Mouse (Mus musculus) telencephalon, adult 2 months (tissue): ENCODE results near the gene Cln3.
A peak's percentile ranks its signal among the peaks of the same experiment; 100 is the strongest.

Experiments
- DNase-seq: peaks from one replicate; pipeline ENCODE4 v3.0.0-alpha.2; 2011; ENCODE audit warnings: low read depth, low spot score

Cln3 gene

GRCm38 (mm10) chr7:126594862-126595561 lies 9.4 kb upstream of the Cln3 start, which contains the start of gene Il27:
Gene Il27 (minus strand): TSS chr7:126594941.
- DNase-seq, result no peak

GRCm38 (mm10) chr7:126587779-126588178 lies 2.2 kb upstream of the Cln3 start:
- DNase-seq, result no peak

- DNase-seq, result no peak
Observed at GRCm38 (mm10) chr7:126586839-126587238, 1.2 kb upstream of the Cln3 start.

GRCm38 (mm10) chr7:126584506-126584977 lies 1.1 kb downstream of the Cln3 start, which contains the start of gene Apobr:
Gene Apobr (plus strand): TSS chr7:126584942.
- no peak for DNase-seq

- no peak for DNase-seq
Observed at GRCm38 (mm10) chr7:126583761-126584160, 1.9 kb downstream of the Cln3 start.

GRCm38 (mm10) chr7:126583251-126583709 lies 2.3 kb downstream of the Cln3 start:
- DNase-seq, result peak; percentile 84

GRCm38 (mm10) chr7:126582759-126583158 lies 2.9 kb downstream of the Cln3 start:
- no peak for DNase-seq

- DNase-seq, result no peak
Observed at GRCm38 (mm10) chr7:126581661-126582060, 4.0 kb downstream of the Cln3 start.

- DNase-seq, result no peak
Observed at GRCm38 (mm10) chr7:126579172-126579571, 6.4 kb downstream of the Cln3 start.

- no peak for DNase-seq
Observed at GRCm38 (mm10) chr7:126576946-126577345, 8.7 kb downstream of the Cln3 start.

- DNase-seq, result peak; percentile 92
Observed at GRCm38 (mm10) chr7:126566094-126566765, 19.4 kb downstream of the Cln3 start, which contains the start of gene Eif3c. Gene Eif3c (minus strand): TSS chr7:126566411.

GRCm38 (mm10) chr7:126565693-126566092 lies 19.9 kb downstream of the Cln3 start:
- DNase-seq, result no peak

- no peak for DNase-seq
Observed at GRCm38 (mm10) chr7:126556635-126557034, 29.0 kb downstream of the Cln3 start.

- no peak for DNase-seq
Observed at GRCm38 (mm10) chr7:126554796-126555195, 30.8 kb downstream of the Cln3 start.

GRCm38 (mm10) chr7:126545631-126546030 lies 40.0 kb downstream of the Cln3 start:
- no peak for DNase-seq

GRCm38 (mm10) chr7:126541661-126542060 lies 44.0 kb downstream of the Cln3 start:
- DNase-seq, result no peak

- DNase-seq, result no peak
Observed at GRCm38 (mm10) chr7:126537820-126538585, 47.6 kb downstream of the Cln3 start.

- DNase-seq, result no peak
Observed at GRCm38 (mm10) chr7:126536466-126536865, 49.2 kb downstream of the Cln3 start.

- no peak for DNase-seq
Observed at GRCm38 (mm10) chr7:126535766-126536165, 49.9 kb downstream of the Cln3 start.

GRCm38 (mm10) chr7:126533434-126533833 lies 52.2 kb downstream of the Cln3 start:
- DNase-seq, result no peak

GRCm38 (mm10) chr7:126528166-126528577 lies 57.4 kb downstream of the Cln3 start:
- peak; percentile 33 for DNase-seq

- no peak for DNase-seq
Observed at GRCm38 (mm10) chr7:126523316-126523715, 62.3 kb downstream of the Cln3 start.
